Mouse (Mus musculus): ENCODE results near the gene Rgl1.

- TF ChIP-seq CTCF (IDR thresholded peaks at IDR 0.05; ENCODE audit: extremely low read depth, insufficient read depth, low read length) (no peak), POLR2A (IDR thresholded peaks at IDR 0.05; ENCODE audit: extremely low read depth, insufficient read depth, low read length) (no peak)
These were observed 76.2 kb downstream of the Rgl1 start for GRCm38 (mm10) chr1:152689968-152690367.
